Mouse (Mus musculus) small intestine, adult 2 months (tissue): ENCODE results near the gene Evl.

ENCODE experiments used
- CTCF ChIP-seq: fragments of 200-500 bp; IDR thresholded peaks from 2 replicates; pipeline ENCODE4 v1.5.1; 2012; ENCODE audit warnings: low read depth, mild to moderate bottlenecking, control low read depth, inconsistent platforms, low read length, moderate library complexity, mixed read lengths; ENCODE audit not compliant: insufficient replicate concordance, insufficient read length; ENCODE audit errors: extremely low read depth
- POLR2A ChIP-seq: fragments of 200-500 bp; IDR thresholded peaks from 2 replicates; pipeline ENCODE4 v1.6.1; 2012; ENCODE audit warnings: low read depth, mild to moderate bottlenecking, control low read depth, inconsistent platforms, low read length, moderate library complexity

DNA sequence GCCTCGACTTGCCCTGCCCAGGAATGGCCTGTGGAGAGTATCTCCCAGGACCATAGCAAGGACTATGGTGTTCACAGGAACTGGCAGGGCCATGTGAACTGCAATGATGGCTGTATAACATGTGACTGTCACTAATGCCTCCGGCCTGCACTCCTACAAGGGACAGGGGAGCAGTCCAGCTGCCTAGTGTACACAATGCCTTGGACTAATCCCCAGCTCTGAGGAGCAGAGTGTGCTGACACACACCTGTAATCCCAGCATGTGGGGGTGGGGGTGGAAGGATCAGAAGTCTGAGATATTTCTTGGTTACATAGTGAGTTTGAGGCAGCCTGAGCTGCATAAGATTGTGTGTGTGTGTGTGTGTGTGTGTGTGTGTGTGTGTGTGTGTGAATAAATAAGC lies 139.1 kb downstream of the Evl start:
- TF ChIP-seq POLR2A = no peak
- no peak for TF ChIP-seq CTCF
